Mouse (Mus musculus): Measurements from ENCODE around the gene U2af2. TPM values are rescaled to one million over a fixed set of nuclear protein-coding genes. Genes with fewer than 3 reads are reported as not detected.

The U2af2 gene
- polyA plus RNA-seq, 2 experiments, result 52.2 to 132 TPM

DNA sequence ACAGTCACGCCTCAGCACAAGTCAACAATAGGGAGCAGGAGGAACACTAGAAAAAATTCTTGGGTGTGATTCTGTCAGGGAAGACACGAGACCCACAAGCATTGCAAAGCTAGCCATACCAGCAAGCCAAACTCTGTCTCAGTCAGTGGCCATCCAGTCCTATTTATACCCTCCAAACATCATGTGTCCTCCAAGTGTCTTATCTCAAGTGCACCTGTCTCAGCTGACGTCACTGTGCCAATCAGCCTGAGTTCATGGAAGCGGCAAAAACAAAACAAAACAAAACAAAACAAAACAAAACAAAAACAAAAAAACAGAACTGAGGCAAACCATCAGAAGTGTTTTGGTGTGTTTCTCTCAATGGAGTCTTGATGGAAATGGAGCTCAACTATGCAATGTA lies 46.3 kb downstream of the U2af2 start:
- no peak for ATAC-seq (ENCODE audit: insufficient read depth)
- no peaks in the 10 kb centered on the region for H3K27me3 ChIP-seq (ENCODE audit: control insufficient read depth, insufficient read depth, low read length)
- H3K4me3 ChIP-seq (ENCODE audit: insufficient read depth in 1 of 2, low read depth in 2 of 2, low read length in 2 of 2), result no peak overlapping the region
- H3K9me3 ChIP-seq (ENCODE audit: control insufficient read depth, low read length), result no peaks in the 10 kb centered on the region
- H3K4me2 ChIP-seq (ENCODE audit: low read depth), result no peak overlapping the region
- no peaks in the 10 kb centered on the region for H3K4me1 ChIP-seq (replicated peaks; ENCODE audit: control insufficient read depth in 2 of 2, insufficient read depth in 2 of 2, low read length in 1 of 2)
- no peak overlapping the region for H3K27ac ChIP-seq
- no peaks in the 10 kb centered on the region for H3K36me3 ChIP-seq (replicated peaks; ENCODE audit: control insufficient read depth, insufficient read depth, low read depth)
- DNase-seq (ENCODE audit: low read depth in 3 of 3, low spot score in 3 of 3), result no peak
- TF ChIP-seq CTCF (IDR thresholded peaks at IDR 0.05; ENCODE audit: low read depth) (no peak), EP300 (IDR thresholded peaks at IDR 0.05; ENCODE audit: low read depth) (no peak)
- 51% methylated on average over 4 of the region's 4 CpGs for WGBS (ENCODE audit: insufficient replicate concordance)
- H3K9ac ChIP-seq (replicated peaks), result no peak overlapping the region

DNA sequence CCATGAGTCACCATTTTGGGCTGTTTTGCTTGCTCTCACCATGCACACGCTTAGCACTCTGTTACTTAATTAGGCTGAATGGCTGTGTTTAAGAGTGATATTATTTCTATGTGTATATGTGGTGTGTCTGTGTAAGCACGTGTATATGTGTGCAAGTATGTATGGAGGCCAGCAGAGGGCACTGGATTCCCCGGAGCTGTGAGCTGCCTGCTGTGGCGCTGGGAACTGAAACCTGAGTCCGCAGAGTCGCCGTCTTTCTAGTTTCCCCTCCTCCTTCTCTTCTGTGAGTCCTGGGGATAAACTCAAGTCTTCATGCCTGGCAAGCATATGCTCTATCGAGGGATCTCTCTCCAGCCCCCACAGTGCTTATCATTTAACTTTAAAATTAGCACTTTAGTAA lies 47.4 kb downstream of the U2af2 start:
- H3K36me3 ChIP-seq (replicated peaks; ENCODE audit: control insufficient read depth, insufficient read depth, low read depth), result no peaks in the 10 kb centered on the region
- no peaks in the 10 kb centered on the region for H3K9me3 ChIP-seq (ENCODE audit: control insufficient read depth, low read length)
- TF ChIP-seq CTCF (IDR thresholded peaks at IDR 0.05; ENCODE audit: low read depth), result 0 out of 2 replicates have a peak, but pooled peaks have one; percentile 13
- TF ChIP-seq EP300 (IDR thresholded peaks at IDR 0.05; ENCODE audit: low read depth), result no peak
- H3K4me1 ChIP-seq (replicated peaks; ENCODE audit: control insufficient read depth in 2 of 2, insufficient read depth in 2 of 2, low read length in 1 of 2), result no peaks in the 10 kb centered on the region
- ATAC-seq (ENCODE audit: insufficient read depth) (no peak), DNase-seq (ENCODE audit: low read depth in 3 of 3, low spot score in 3 of 3) (no peak)
- no peak overlapping the region for H3K4me3 ChIP-seq (ENCODE audit: insufficient read depth in 1 of 2, low read depth in 2 of 2, low read length in 2 of 2)
- no peak overlapping the region for H3K27ac ChIP-seq
- no peak overlapping the region for H3K4me2 ChIP-seq (ENCODE audit: low read depth)
- 68% methylated on average over 8 of the region's 8 CpGs for WGBS (ENCODE audit: insufficient replicate concordance)
- H3K27me3 ChIP-seq (ENCODE audit: control insufficient read depth, insufficient read depth, low read length), result no peaks in the 10 kb centered on the region
- no peak overlapping the region for H3K9ac ChIP-seq (replicated peaks)

- H3K9ac ChIP-seq (replicated peaks), result no peak overlapping the region
- H3K27me3 ChIP-seq (ENCODE audit: control insufficient read depth, insufficient read depth, low read length), result no peaks in the 10 kb centered on the region
- no peak for TF ChIP-seq EP300 (IDR thresholded peaks at IDR 0.05; ENCODE audit: low read depth)
- TF ChIP-seq CTCF (IDR thresholded peaks at IDR 0.05; ENCODE audit: low read depth), result no peak
- H3K4me1 ChIP-seq (replicated peaks; ENCODE audit: control insufficient read depth in 2 of 2, insufficient read depth in 2 of 2, low read length in 1 of 2), result no peaks in the 10 kb centered on the region
- H3K9me3 ChIP-seq (ENCODE audit: control insufficient read depth, low read length), result no peaks in the 10 kb centered on the region
- H3K4me2 ChIP-seq (ENCODE audit: low read depth), result no peak overlapping the region
- H3K4me3 ChIP-seq (ENCODE audit: insufficient read depth in 1 of 2, low read depth in 2 of 2, low read length in 2 of 2), result no peak overlapping the region
- 16% methylated on average over 3 of the region's 3 CpGs for WGBS (ENCODE audit: insufficient replicate concordance)
- no peak for ATAC-seq (ENCODE audit: insufficient read depth)
- no peak for DNase-seq (ENCODE audit: low read depth in 3 of 3, low spot score in 3 of 3)
- no peaks in the 10 kb centered on the region for H3K36me3 ChIP-seq (replicated peaks; ENCODE audit: control insufficient read depth, insufficient read depth, low read depth)
- H3K27ac ChIP-seq, result no peak overlapping the region
Observed at GRCm38 (mm10) chr7:5112701-5113100, 50.8 kb downstream of the U2af2 start.

- H3K4me3 ChIP-seq (ENCODE audit: insufficient read depth in 1 of 2, low read depth in 2 of 2, low read length in 2 of 2), result no peak within 1 kb of the TSS
- H3K9ac ChIP-seq (replicated peaks), result no peak within 1 kb of the TSS
- TF ChIP-seq EP300 (IDR thresholded peaks at IDR 0.05; ENCODE audit: low read depth), result no peak
- TF ChIP-seq CTCF (IDR thresholded peaks at IDR 0.05; ENCODE audit: low read depth), result no peak
- H3K4me2 ChIP-seq (ENCODE audit: low read depth), result no peak within 1 kb of the TSS
- WGBS (ENCODE audit: insufficient replicate concordance), result 60% methylated on average over 3 of the region's 3 CpGs
- H3K36me3 ChIP-seq (replicated peaks; ENCODE audit: control insufficient read depth, insufficient read depth, low read depth), result no peaks in the 10 kb centered on the region
- ATAC-seq (ENCODE audit: insufficient read depth) (no peak), DNase-seq (ENCODE audit: low read depth in 3 of 3, low spot score in 3 of 3) (no peak)
- no peaks in the 10 kb centered on the region for H3K27me3 ChIP-seq (ENCODE audit: control insufficient read depth, insufficient read depth, low read length)
- no peaks in the 10 kb centered on the region for H3K4me1 ChIP-seq (replicated peaks; ENCODE audit: control insufficient read depth in 2 of 2, insufficient read depth in 2 of 2, low read length in 1 of 2)
- H3K27ac ChIP-seq, result no peak within 1 kb of the TSS
- H3K9me3 ChIP-seq (ENCODE audit: control insufficient read depth, low read length), result no peaks in the 10 kb centered on the region
Observed at GRCm38 (mm10) chr7:5116850-5117249, 54.9 kb downstream of the U2af2 start, which contains the start of gene Rfpl4. TSS of gene Rfpl4 (minus strand) at chr7:5116950.

GRCm38 (mm10) chr7:5125078-5125477 lies 63.1 kb downstream of the U2af2 start:
- DNase-seq (ENCODE audit: low read depth in 3 of 3, low spot score in 3 of 3), result no peak
- H3K27me3 ChIP-seq (ENCODE audit: control insufficient read depth, insufficient read depth, low read length), result no peaks in the 10 kb centered on the region
- no peak overlapping the region for H3K9ac ChIP-seq (replicated peaks)
- no peak for TF ChIP-seq CTCF (IDR thresholded peaks at IDR 0.05; ENCODE audit: low read depth)
- no peak for TF ChIP-seq EP300 (IDR thresholded peaks at IDR 0.05; ENCODE audit: low read depth)
- WGBS (ENCODE audit: insufficient replicate concordance), result 56% methylated on average over 8 of the region's 8 CpGs
- H3K4me1 ChIP-seq (replicated peaks; ENCODE audit: control insufficient read depth in 2 of 2, insufficient read depth in 2 of 2, low read length in 1 of 2), result peaks cover 0 to 6% of the 10 kb centered on the region in 2 experiments; a peak in 1 of 4 replicates
- H3K36me3 ChIP-seq (replicated peaks; ENCODE audit: control insufficient read depth, insufficient read depth, low read depth), result no peaks in the 10 kb centered on the region
- H3K9me3 ChIP-seq (ENCODE audit: control insufficient read depth, low read length), result no peaks in the 10 kb centered on the region
- no peak overlapping the region for H3K27ac ChIP-seq
- no peak for ATAC-seq (ENCODE audit: insufficient read depth)
- H3K4me2 ChIP-seq (ENCODE audit: low read depth), result no peak overlapping the region
- H3K4me3 ChIP-seq (ENCODE audit: insufficient read depth in 1 of 2, low read depth in 2 of 2, low read length in 2 of 2), result no peak overlapping the region

Data from liver, embryonic 14.5 days (tissue).